Mouse (Mus musculus) embryo, embryonic 9.5 days (tissue): ENCODE results near the gene Vps8.

ENCODE experiments used
- DNase-seq: peaks from one replicate; pipeline ENCODE4 v3.0.0-alpha.2; 2017; ENCODE audit errors: extremely low spot score

Gene Vps8

DNA sequence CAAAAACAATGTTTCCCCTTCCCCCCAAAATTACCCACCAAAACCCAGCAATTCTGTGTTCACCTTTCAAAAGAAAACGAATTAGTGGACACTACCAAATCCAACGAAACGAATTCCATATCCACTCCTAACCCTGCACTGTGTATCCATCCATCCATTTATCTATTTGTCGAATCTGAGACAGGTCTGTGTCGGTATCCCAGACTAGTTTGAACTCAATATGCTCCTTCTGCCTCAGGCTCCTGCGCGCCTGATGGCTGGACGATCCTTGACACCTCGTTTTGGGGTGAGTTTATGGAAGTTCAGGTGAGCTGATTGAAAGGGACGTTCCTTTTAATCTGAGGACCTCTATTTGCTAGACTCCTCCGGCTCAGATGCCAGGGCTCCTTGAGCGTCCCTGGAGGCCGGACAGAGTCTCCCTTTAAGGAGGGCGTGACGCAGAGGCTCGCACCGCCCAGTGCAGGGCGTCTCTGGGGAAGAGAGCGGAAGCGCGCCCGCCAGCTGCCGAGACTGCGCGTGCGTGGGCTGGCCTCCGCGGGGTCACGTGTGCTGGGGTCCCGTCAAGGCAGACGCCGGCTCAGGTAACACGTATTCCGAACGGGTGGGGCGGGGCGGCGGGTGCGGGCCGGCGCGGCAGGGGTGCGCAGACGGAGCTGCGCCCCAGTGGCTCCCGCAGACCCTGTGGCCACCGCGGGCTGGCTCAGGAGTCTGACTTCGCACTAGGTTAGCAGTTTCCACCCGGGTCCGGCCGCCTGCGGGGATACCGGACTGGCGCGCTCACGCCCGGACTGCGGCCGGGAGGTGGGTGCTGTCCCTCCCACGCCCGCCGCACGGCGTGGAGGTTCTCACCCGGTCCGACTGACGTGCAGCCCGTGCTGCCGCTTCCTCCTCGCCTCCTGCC is at the start of gene Vps8:
Gene Vps8, plus strand, starts transcription at position 474 of the 901 bp plus-strand sequence.
- DNase-seq = peak; percentile 93

DNA sequence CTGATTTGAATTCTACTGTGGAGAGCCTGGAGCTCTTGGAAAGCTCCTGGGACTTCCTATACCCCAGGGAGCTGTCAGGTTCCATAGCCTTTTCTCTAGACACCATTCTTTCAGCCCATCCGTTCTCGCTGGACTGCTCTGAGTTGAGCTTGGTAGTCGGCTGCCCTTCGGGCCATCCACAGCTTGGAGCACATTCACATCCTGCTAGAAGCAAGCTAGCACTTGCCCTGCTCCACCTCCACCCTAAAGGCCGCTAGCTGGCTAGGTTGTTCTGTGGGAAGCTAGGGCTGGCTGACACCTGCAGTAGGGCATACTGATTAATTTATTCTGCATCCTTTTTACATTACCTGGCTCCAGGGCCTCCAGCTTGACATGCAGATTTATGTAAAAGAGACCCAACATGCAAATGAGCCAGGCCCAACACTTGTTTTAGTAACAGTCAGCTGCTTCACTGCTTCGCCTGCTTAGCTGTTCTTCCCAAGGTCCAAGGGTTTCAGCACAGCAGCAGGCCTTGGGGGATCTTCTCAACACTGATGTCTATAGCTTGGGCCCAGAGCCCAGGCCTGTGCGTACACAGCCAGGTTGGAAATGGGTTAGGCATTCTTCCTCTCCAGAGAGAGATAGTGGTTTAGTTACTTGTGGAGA is 49.5 kb upstream of the Vps8 start:
- DNase-seq = no peak

DNA sequence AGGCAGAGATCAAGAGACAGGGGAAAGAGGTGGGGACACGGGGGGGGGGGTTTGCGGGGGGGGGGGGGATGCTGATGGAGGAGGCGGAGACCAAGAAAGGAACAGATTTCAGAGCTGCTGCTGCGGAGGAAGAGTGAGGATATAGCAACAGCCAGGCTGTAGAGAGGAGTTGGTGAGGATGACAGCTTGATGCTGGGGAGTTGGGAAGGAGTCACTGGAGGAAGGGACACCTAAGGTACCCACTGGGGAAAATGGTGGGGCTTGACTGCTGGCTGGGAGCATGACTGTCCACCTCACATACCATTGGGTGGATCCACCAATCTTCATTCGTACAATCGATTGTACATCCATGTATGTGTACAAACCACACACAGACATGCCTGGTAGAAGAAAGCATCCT is 48.9 kb upstream of the Vps8 start:
- DNase-seq = no peak

DNA sequence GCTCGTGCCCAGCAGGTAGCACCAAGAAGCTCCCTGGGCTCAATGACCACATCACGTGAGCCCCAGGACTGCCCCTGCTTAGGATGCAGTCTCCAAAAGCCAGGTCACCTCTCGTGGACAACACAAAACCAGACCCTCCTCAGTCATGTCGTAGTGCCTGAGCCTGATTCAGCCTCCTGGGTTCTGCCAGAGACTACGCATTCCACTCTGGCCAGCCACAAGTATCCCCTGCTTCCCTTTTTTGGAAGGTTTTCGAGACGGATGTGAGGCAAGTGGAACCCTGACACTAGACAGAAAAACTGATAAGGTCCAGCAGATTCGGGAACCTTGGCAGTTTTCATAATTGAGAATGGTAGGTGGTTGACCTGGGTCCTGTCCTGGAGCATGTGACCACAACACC is 47.8 kb upstream of the Vps8 start:
- DNase-seq = no peak

DNA sequence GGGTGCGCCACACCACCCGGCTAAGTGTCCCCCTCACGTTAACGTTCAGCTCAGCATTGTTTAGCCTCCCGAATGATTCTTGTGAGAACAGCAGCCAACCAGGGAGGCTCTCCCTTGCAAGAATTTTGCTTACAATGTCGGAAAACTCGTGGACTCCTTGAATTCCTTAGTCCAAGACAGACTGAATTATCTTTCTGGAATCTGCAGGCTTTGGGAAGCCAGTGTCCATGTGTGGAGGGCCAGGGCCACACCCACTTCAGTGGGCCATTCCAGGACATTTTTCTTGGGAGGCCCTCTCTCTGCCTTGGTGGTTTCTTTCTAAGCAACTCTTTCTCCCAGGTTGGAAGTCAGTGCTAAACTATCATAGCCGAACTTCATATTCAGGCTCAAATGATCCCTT is 46.6 kb upstream of the Vps8 start:
- DNase-seq = no peak

DNA sequence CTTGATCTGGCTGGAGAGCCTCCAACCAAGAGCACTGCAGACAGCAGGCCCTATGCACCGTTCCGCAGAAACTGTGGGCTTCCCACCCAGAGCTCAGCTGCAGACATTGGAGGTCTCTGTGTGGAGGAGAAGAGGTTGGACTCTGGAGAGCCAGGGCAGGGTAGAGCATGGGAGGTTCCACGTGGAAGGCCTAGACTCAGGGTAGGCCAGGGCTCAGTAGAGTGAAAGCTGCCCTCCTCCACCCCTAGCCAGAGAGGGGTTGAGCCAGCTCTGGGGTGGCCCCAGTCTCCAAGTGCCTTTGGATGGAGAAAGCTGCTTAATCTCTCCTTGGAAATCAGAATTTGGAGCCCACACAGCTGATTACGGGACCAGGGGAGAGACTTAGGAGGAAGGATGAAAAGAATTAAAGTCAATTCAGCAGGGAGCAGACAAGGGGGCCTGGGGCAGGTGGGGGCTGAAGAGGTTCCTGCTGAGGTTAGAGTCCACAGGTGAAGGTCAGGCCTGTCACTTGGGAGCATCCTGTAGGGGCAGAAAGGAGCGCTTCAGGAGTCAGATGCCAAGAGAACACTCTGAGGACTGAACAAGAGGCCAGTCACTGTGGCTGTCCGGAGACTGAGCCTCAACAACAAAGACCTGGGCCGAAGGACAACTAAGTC is 45.8 kb upstream of the Vps8 start:
- no peak for DNase-seq

DNA sequence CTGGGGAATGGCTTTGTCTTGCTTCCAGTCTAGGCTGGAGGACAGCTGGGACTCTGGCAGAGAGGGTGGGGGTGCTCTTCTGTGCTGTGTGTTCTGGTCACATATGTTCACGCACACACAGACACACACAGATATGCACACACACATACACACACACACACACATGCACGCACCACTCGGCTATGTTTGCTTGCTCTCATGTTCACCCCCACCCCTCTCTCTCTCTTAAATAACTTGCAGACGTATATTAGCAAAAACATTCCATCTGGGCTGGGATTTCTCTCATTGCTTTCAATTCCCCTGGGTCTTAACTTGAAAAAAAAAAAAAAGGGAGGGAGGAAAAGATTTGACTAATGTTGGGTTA is 45.3 kb upstream of the Vps8 start:
- no peak for DNase-seq

DNA sequence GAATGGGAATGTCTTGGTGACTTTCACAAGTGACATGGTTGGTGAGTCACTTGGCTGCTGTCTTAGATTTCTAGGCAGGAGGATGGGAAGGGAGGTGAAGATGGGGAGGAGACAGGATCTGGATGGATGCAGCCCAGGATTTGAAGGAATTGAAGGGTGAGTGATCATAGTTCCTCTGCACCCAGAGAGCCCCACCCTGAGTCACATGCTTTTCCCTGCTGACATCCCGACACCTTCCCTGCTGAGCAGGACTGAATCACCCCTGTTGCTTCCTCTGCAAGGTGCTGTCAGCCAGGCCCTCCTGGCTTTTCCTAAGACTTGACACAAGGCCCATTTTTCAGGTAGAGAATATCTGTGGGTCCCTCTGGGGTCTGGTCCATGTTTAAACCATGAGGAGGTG is 41.4 kb upstream of the Vps8 start:
- no peak for DNase-seq

DNA sequence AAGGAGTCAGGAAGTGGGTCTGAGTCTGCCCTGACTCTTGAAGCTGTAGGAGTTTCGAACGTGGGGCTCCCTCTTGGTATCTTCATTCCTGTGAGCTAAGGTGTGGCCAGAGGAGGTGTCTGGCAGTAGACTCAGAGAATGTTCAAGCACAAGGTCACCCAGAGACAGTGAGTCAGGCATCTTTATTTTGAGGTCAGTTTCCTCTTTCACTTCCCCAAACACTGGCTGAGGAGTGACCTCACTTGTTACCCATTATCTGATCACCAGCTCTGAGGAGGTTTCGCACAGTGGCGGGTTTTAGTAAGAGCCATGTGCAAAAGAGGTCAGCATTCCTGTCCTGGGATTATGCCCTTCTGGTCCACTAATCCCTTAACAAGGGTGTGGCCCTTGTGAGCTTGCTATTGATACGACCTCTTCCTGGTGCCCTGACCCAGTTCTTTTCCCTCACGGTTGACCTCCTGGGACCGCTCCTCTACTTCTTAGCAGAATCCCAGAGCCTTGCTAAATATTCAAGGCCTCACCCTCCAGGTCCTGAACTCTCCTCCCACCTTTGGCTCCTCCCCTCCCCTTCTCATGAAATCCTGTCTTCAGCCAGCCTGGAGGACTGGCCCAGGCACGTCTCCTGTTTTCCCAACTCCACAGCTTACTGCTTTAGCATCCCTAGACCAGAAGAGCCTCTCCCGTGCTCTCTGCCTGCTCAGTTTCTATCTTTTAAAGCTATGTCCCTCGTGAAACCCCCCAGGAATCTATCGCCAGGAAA is 40.6 kb upstream of the Vps8 start:
- no peak for DNase-seq

DNA sequence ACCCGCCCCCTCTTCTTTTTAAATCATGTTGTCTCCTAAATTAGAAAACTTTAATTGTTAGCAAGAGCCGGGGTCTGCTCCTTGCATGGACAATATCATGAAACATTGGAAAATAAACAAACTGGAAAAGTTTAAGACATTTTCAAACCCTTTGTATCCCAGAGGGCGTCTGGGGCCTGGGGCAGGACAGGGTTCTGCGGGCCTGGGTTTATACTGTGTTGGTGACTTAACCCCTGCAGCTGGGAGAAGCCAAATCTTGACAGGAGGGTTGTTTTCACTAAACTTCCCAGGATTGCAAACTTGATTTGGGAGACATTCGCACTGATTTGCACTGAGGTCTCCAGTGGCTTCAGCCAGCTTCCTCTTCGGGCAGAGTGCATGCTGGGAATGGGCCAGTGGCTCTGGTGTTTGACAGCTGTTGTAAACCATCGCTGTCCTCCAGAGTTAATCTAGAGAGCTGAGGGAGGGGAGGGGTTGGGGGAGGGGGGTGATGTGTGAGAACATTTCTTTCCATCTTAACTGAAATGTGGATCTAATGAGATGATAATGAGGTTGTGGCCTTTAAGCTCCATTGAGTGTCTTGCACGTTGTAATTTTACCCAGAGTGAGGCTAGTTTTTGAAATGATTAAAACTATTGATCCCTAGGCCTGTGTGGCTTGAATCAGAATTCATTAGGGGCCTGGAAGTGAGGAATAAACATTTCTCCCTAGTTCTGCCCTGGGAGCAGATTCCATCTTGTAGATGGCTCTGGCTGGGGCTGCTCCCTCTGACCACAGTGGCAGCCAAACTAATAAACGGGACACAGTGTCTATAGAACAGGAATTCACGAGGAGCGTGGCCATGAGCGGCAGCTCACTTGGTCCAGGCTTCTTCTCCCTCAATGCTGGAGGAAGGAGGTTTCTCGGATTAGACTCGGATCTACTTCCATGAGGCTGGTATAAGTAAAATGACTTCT is 36.7 kb upstream of the Vps8 start:
- no peak for DNase-seq

DNA sequence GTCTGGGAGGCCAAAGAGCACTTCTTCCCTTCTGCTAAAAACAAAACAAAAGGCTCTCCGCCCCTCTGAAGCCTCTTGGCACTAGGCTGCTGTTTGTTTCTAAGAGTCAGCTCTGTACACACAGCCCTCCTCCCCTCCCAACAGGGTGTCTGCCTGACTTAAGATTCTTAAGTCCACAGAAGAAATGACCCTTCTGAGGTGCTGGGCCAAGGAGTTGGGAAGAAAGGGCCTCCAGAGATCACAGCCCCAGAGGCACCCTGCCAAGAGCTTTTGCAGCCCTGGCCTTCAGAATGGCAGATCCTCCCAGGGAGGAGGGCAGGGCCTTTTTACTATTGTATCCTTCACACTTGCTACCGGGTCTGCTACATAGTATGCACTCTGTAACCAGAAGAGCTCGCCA is 33.6 kb upstream of the Vps8 start:
- DNase-seq = no peak

DNA sequence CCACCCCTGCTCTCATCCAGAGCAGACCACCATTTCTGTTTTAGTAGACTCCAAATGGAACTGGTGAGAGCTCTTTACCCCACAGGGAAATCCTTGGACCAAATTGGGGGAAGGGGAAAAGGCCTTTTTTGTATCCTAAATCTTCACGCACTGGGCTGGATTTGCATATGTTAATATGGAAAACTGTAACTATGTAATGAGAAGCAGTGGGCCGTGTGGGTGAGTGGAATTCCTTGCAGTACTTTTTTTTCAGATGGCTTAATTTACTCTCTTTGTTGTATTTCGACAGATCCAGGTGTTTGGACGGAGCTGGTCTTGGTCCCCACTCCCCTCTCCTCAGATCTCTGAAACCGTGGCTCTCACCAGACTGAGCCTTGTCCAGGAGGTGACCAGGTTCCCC is 32.2 kb upstream of the Vps8 start:
- no peak for DNase-seq

DNA sequence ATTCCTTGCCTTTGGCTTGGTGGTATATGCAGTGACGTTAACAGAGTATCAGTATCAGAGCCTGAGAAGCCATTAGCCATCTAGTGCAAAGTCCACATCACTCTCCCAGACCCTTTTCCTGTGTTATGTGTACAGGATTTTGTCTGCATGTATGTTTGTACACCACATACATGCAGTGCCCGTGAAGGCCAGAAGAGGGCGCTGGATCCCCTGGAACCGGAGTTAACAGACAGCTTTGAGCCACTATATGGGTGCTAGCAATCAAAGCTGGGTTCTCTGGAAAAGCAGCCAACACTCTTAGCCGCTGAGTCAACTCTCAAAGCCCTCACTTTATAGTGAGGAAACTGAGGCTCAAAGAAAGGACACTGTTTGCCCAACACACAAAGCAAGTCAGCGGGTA is 30.8 kb upstream of the Vps8 start:
- no peak for DNase-seq

DNA sequence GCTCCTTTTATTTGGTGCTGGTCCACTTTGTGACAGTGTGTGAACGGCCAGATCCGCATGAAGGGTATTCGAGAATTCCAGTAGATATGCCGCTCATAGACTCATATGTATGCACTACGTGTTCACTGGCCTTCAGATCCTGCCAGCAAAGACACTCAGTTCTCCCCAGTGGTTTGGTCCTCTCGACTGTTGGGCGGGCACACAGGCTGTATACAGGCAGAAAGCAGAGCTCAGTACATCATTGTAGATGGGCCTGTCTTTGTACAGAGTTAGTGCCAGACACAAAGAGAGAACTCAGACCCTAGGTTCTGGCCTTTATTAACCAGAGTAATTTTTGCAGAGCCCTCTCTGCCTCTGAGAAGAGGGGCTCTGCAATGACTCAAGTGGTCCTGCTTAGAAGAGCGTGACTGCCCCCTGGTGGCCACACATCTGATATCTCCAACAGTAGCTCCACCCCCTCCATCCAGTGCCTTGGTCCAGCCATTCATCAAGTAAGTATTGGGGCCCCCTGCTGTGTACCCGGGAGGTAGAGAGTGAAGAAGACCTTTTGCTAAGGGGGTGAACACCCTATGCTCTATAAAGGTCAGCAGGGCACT is 30.3 kb upstream of the Vps8 start:
- DNase-seq = peak; percentile 88

DNA sequence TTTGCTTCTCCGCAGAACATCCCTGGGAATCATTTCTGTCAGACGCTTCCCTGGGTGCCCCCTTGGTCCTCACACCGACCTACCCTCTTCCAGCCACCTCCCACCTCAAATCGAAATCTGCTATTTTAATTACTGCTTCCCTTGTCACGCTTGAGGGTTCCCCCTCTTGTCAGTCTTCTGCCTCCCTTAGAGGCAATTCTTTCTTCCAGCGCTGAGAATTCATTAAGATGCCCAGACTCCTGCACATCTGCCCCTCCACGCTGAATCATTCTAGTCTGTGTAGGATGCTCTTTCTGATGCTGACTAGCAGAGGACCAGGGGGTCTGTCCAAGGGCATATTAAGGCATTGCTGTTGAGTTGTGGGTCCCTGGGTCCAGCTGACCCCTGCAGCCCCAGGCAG is 27.4 kb upstream of the Vps8 start:
- no peak for DNase-seq

DNA sequence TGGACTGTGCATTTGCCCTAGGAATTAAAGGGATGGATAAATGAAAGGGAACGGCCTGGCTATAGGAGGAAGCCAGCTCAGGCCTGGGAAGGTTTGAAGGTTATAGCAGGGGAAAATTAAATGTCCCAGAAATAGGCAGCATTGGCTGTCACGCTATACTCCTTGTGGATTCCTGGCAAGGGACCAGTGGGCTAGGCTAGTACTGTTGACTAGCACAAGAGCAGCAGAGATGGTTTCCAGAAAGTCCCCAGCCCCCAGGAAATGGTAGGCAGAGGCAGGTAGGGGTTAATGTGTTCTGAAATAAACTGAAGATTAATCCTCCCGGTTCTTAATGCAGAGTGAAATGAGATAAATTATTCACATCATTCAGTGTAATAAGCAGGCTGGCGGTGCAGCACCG is 25.2 kb upstream of the Vps8 start:
- no peak for DNase-seq

DNA sequence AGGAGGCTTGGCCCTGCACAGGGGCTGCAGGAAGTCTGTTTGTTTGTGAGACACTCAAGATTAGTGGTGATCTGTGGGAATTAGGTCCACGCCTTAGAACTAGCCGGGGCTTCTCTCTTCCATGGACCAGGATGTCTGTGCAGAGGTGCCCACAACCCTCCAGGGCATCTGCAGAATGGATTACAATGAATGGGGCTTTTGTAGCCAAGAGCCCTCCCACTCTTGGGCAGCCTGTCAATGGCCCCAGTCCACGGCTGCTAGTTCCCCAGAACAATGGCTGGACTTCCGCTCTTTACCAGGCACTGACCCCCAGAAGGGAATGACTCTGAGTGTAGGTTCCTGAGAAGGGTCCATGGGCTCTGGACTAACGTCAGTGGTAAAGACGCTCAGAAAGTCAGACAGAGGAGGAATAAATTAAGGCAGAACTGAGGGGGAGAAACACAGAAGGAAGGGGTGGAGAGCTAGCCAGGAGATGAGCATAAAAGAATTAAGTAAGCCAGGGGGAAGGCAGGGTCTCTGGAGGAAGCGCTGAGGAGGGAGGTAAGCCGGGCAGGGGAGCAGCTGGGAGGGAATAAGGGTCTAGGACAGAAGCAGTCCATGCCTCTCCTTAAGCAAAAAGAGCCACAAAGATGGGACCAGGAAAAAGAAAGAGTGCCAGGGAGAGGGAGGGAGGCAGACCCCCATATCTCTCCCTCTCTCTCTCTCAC is 24.4 kb upstream of the Vps8 start:
- peak; percentile 45 for DNase-seq

DNA sequence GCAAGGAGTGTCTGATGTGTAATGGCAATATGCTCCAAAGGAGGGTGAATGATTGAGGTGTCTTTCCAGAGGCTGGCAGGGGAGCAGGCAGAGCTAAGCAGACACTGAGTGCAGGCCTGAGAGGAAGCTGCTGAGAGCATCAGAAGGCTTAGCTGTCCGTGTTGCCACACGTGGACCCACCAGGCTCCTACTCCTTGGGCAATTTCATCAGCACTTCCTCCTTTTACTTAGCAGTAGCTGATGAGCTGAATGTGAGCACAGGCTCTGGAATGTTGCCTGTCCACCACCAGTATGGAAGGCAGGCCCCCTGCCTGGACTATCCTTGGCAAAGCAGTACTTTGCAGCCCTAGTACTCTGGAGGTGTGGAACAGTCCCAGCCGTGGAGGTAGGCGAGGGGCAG is 23.0 kb upstream of the Vps8 start:
- no peak for DNase-seq

DNA sequence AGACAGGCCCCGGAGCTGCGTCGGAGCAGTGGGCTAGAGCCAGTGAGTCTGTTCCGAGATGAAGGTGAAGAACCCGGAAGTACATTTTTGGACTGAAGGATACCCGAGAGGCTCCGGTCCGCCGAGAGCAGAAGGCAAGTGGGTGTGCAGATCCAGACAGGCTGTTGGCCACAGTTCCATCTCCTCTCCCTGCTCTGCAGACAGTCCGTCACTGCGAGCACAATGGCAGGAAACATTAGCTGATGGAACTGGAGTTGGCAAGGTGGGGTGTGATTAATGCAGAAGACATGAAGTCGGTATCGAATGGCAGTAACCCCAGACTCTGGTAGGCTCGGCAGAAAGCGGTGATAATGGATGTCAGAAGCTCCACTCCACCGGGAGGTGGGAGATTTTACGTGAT is 20.9 kb upstream of the Vps8 start:
- no peak for DNase-seq

DNA sequence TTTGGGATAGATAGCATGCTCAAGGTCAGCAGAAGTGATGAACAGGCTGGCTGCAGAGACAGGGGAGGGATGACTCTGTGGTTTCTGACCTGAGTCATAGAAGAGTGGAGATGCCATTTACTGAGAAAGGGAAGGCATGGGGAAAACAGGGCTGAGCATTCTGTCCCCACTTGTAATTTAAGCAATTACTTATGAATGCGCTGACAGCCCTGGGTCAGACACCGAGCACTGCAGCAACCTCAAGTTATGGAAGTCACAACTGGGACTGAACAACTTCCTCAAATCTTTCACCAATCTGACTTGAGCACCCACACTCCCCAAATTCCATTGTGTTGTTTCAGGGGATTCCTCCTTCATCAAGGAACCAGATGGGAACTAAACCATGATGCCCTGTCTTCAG is 19.5 kb upstream of the Vps8 start:
- DNase-seq = no peak
